Mouse (Mus musculus) right cerebral cortex, postnatal 4 days (tissue): ENCODE data around the gene Alpl.

Experiments used
- DNase-seq: peaks from one replicate; pipeline ENCODE4 v3.0.0-alpha.2; 2022

Alpl gene

GRCm38 (mm10) chr4:137733459-137733858 is 62.7 kb downstream of the Alpl start:
- DNase-seq = no peak

- no peak for DNase-seq
Observed at GRCm38 (mm10) chr4:137732962-137733361, 63.2 kb downstream of the Alpl start.

GRCm38 (mm10) chr4:137732361-137732760 is 63.8 kb downstream of the Alpl start:
- DNase-seq = no peak

GRCm38 (mm10) chr4:137731891-137732290 is 64.3 kb downstream of the Alpl start:
- no peak for DNase-seq

- DNase-seq = no peak
Observed at GRCm38 (mm10) chr4:137730757-137731156, 65.4 kb downstream of the Alpl start.

- DNase-seq = peak; percentile 97
Observed at GRCm38 (mm10) chr4:137730134-137730533, 66.0 kb downstream of the Alpl start.

- no peak for DNase-seq
Observed at GRCm38 (mm10) chr4:137729155-137729855, 66.9 kb downstream of the Alpl start.

GRCm38 (mm10) chr4:137728399-137729154 is 67.6 kb downstream of the Alpl start:
- peak; percentile 71 for DNase-seq

GRCm38 (mm10) chr4:137727506-137728187 is 68.5 kb downstream of the Alpl start:
- DNase-seq = peak; percentile 53

- DNase-seq = peak; percentile 57
Observed at GRCm38 (mm10) chr4:137726739-137727505, 69.3 kb downstream of the Alpl start.

GRCm38 (mm10) chr4:137725541-137726145 is 70.5 kb downstream of the Alpl start:
- DNase-seq = no peak

- DNase-seq = peak; percentile 56
Observed at GRCm38 (mm10) chr4:137724766-137725165, 71.4 kb downstream of the Alpl start.

GRCm38 (mm10) chr4:137724212-137724611 is 72.0 kb downstream of the Alpl start:
- DNase-seq = no peak

GRCm38 (mm10) chr4:137723527-137723926 is 72.7 kb downstream of the Alpl start:
- DNase-seq = no peak

GRCm38 (mm10) chr4:137722692-137723427 is 73.3 kb downstream of the Alpl start:
- DNase-seq = peak; percentile 91

GRCm38 (mm10) chr4:137722230-137722629 is 74.0 kb downstream of the Alpl start:
- no peak for DNase-seq

GRCm38 (mm10) chr4:137721563-137721962 is 74.6 kb downstream of the Alpl start:
- no peak for DNase-seq

GRCm38 (mm10) chr4:137719378-137720077 is 76.7 kb downstream of the Alpl start:
- no peak for DNase-seq

GRCm38 (mm10) chr4:137717671-137718070 is 78.5 kb downstream of the Alpl start:
- DNase-seq = no peak

GRCm38 (mm10) chr4:137717005-137717404 is 79.2 kb downstream of the Alpl start:
- no peak for DNase-seq

- no peak for DNase-seq
Observed at GRCm38 (mm10) chr4:137714020-137714624, 82.1 kb downstream of the Alpl start.
